Mouse (Mus musculus): ENCODE measurements at regions not wholly inside any gene's neighbourhood (a gene's known extent, or its start where the extent isn't known, plus 50 kb on each side); places are given as distances from the start of the nearest gene placed in this dataset.

DNA sequence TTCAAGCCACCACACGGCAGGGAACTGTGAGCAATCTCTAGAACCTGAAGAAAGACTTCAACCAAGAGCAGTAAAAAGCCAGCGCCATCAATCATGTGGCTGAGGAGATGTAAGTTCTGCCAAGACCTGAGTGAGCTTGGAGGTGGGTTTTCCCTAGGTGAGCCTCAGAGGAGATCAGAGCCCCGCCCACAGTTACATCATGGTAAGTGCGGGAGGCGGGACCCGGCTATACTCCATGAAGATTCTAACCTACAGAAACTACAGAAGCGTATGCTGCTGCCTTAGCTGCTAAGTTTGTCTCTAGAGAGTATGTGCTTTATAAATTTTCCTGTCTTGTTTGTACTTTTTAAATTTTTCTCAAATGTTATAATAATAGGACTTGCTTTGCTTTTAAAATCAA, 105.0 kb upstream of the G2e3 start:
- TF ChIP-seq EP300 (IDR thresholded peaks at IDR 0.05; ENCODE audit: insufficient read depth, low read depth, low read length) (no peak), CTCF (IDR thresholded peaks at IDR 0.05; ENCODE audit: low read depth, low read length) (no peak), POLR2A (IDR thresholded peaks at IDR 0.05; ENCODE audit: insufficient read depth, low read length) (no peak)
